Mouse (Mus musculus): Measurements from ENCODE around the gene Slit3.

Slit3 gene

GRCm38 (mm10) chr11:35407341-35408154 lies 286.5 kb downstream of the Slit3 start:
- DNase-seq = peak; percentile 90

DNA sequence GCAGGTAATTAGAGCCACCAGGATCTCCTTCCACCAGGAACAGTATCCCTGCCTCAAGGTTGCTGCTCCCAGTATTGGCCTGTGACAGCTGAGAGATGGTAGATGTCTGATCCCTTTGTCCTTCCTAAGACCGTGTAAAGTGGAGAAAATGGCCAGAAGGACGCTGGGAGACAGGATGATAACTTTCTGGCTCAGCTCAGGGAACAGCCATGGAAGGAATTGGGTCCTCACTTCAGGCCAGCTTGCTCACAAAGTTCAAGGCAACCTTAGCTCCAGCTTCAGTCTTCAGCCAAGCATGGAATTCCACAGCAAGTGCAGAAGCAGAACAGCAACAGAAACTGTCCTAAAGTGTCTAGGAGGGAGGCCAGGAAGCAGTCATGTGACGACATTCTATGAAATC lies 289.4 kb downstream of the Slit3 start:
- DNase-seq = no peak

DNA sequence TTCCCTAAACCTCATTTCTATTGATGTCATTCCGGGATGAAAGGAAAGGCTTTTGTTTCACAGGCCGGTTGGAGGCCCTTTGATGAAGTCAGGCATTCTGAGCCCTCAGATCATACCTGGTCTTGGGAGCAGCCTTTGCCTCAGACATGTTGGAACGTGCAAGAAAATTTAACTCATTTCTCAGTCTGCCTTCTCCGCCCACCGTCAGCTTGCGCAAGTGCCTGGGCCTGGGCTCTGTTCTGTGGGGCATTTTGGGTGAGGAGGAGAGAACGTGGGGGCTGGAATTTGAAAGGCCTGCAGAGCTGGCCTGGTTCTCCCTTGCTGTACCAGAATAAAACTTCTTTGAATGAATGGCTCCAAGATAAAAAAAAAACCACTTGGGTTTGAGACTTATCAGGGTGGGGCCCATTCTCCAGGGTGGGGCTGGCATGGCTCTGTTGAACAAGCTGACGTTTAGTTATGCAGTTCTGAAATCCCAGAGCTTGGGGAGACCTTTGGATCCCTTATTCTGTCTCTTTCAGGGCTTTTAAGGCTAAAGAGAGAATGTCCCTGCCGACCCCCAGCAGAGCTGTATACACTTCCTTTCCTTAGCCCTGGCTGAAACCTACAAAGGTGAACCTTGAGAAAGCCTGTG lies 294.9 kb downstream of the Slit3 start:
- no peak for DNase-seq

DNA sequence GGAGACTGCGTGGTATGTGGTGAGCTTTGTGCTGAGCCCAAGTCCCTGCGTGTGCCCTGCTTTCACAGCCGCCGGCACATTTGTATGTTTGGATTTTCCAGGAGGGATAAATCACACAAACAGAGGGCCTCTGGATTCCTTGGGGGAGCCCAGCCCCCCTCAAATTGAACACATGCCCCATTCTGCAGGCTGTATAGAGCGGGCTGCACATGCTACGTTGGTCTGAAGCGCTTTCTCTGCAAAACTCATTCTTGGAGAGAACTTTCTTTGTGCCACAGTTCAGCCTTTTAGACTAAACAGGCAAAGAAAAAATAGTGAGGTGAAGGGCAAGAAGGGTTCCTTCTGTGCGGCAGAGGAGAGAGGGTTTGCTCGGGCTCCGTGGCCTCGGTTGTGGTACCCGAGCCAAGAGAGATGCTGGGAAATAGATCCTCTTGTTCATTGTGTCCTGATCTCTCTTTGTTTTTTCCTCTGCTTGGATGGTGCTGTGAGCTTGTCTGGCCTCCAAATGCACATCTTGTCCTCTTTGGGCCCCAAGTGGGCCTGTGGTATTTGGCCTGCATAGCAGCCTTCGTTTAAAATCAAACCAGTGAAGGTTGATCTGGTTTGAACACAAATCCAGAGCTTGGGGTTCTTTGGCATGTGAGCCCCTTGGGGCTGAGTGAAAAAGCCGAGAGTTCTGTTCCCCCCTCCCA lies 295.5 kb downstream of the Slit3 start:
- peak; percentile 10 for DNase-seq

DNA sequence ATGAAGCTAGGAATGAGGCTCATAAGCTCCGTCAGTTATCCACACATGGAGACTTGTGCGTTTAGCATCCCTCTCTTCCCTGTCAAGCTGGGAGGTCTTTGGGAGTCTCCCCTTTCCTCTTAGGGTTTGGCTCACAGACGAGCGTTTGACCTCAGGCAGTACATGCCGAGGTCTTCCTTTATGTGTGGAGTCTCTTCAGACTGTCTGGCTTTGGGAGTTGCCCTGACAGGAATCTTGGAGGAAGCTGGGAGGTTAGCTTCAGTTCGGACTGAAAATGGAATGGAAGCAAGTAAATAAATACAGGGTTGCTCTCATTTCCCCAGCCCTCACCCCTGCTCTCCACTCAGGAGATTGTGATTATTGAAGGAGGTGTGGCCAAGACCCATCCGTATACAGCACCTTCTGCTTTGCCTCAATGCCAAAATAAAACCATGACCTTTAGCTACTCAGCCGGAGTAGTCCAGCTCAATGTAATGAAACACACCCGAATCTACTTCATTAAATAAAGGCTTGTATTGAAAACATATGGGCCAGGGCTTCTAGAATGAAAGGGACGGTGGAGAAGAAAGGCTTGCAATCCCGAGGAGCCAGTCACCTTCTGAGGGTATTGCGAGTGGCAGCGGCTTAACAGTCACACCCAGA lies 297.0 kb downstream of the Slit3 start:
- DNase-seq = no peak

DNA sequence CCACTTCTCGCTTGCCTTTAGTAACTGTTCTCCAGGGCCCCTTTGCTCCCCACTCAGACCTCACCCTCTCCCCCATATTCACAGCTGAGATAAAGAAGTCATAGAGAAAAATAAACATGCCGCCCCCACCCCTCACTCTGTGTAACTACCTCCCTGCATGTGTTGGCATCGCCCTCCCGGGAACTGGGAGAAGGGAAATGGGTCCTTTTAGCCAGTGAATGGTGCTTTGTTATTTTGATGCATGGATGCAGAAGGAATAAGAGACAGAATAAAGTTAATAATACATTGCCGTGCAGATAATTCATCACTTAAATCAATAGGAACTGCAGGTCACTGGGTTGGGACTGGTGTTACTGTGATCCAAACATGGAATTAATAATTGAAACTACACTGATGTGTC lies 298.0 kb downstream of the Slit3 start:
- no peak for DNase-seq

DNA sequence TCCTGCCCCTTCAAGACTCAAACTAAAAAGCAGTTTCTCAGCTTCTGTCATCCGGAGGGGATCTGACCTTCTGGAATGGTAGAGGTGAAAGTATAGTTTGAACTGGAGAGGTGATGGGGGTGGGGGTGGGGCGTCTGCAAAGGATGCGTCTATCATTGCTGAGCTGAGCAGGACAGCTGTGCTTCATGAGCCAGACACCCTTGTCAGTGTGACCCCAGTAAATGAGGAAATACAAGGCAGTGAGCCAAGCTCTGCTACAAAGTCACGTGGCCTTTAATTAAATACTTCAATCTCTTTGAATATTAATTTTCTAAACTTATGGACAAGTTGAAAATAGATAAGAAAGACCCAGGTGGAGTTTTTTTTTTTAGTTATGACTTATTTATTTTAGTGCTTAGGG lies 300.7 kb downstream of the Slit3 start:
- DNase-seq = no peak

DNA sequence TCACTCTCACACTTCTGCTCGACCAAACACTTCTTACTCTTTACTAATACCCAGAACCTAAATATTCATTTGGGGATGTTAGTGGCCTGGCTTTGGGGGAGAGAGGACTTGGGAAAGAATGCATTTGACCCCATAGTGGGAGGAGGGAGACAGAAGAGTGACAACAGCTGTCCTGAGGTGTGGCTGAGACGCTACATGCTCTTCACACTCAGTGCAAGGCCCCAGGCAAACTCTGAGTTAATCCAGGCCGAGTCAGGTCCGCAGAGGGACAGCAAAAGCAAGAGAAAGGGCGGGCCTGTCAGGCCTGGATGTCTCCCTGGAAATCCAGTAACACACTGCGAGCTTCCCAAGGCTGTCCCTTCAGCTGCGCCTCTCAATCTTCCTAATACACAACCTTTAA lies 307.0 kb downstream of the Slit3 start:
- DNase-seq = no peak

- no peak for DNase-seq
Measured at GRCm38 (mm10) chr11:35431130-35431529, 310.1 kb downstream of the Slit3 start.

GRCm38 (mm10) chr11:35437510-35437909 lies 316.5 kb downstream of the Slit3 start:
- no peak for DNase-seq

GRCm38 (mm10) chr11:35440186-35440585 lies 319.2 kb downstream of the Slit3 start:
- DNase-seq = no peak

DNA sequence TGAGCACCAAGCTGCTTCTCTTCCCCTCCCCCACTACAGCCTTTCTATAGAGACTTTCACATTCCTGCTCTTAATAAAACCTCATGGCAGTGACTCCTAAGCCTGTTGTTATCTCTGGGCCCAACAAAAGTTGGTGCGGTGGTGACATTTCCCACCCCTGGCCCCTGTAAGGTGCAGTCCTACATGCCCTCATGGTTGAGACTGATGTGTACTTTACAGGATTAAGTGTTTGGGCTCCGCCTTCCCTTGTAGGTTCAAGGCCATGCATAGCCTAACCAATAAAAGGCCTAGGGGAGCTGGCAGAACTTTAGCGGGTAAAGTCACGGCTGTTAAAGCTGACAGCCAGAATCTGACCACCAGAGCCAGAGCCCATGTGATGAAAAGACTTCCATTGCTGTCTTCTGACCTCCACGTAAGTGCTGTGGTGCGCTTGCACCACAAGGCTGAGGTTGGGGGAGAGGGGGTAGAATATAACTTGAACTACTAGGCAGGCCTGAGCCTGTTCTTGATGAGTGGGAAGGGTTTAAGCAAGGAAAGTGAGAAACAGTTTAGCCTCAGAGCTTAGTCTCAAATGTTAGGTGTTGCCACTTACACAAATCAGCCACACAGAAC lies 323.6 kb downstream of the Slit3 start:
- no peak for DNase-seq

DNA sequence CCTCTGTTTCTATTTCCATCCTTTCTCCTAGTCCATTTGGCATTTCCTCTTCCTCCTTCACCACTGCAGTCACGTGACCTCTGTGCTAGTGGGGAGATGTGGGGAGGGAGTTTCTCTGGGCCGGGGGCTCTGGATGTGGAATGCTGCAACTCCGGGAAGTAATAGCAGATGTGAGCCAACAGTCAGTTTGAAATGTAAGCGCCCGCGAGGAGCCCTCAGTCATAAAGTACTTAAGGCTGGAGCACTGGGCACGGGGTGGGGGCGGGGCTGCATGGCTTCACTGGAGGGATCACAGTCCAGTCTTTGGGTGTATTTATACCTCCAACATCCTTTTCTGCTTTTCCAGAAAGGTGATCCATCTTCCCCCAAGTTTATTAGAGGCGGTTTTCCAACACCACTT lies 326.9 kb downstream of the Slit3 start:
- no peak for DNase-seq

GRCm38 (mm10) chr11:35449199-35449598 lies 328.2 kb downstream of the Slit3 start:
- DNase-seq = no peak

GRCm38 (mm10) chr11:35451636-35452035 lies 330.6 kb downstream of the Slit3 start:
- DNase-seq = peak; percentile 71

- DNase-seq = peak; percentile 5
Measured at GRCm38 (mm10) chr11:35452413-35452812, 331.4 kb downstream of the Slit3 start.

GRCm38 (mm10) chr11:35454191-35454725 lies 333.2 kb downstream of the Slit3 start:
- DNase-seq = no peak

GRCm38 (mm10) chr11:35454781-35455180 lies 333.8 kb downstream of the Slit3 start:
- no peak for DNase-seq

DNA sequence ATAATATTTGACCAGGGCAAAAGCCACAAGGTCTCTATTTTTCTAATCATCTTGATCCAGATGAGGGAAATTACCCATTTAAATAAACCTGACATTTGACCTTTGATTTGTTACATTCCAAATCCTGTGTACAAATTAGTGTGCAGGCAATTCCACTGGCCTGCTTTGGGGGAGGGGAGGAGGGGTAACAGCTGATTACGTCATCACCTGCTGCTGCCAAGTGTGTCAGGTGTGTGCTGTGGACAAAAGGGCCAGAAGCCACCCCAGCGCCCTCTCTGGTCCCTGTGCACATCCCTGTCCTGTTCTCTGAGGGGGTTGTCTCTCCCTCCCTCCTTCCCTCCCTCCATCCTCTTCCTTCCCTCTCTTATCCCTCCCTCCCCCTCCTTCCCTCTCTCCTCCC lies 337.0 kb downstream of the Slit3 start:
- no peak for DNase-seq

- no peak for DNase-seq
Measured at GRCm38 (mm10) chr11:35466701-35467100, 345.7 kb downstream of the Slit3 start.

DNA sequence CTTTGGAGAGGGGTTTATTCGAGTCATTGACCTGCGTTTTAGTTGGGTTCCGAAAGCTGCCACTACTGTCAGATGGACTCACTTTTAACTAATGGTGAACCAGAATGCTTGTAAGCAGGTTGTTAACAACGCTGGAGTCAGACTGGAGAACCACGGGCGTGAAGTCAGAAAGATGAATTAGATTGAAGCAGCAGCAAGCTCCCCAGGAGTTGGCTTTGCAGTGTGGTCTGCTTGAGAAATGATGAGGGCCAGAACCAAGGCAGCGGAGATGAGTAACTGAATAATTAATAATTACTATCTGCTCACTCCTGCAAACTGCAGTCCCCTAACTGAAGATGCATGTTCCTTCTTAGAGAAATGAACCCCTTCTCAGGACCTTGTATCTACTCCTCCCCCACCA lies 347.8 kb downstream of the Slit3 start:
- DNase-seq = no peak

- no peak for DNase-seq
Measured at GRCm38 (mm10) chr11:35469940-35470339, 348.9 kb downstream of the Slit3 start.

- no peak for DNase-seq
Measured at GRCm38 (mm10) chr11:35470853-35471252, 349.8 kb downstream of the Slit3 start.
